Mouse (Mus musculus) intestine, embryonic 14.5 days (tissue): ENCODE measurements around the gene Rfng. TPM values are rescaled to one million over a fixed set of nuclear protein-coding genes. Genes with fewer than 3 reads are reported as not detected.

ENCODE experiments used
- ATAC-seq: fragments of 200-750 bp; cut with Nextera tagmentation; replicated peaks from 2 replicates; pipeline ENCODE4 v1.8.0; 2017; ENCODE audit warnings: low read depth, moderate number of reproducible peaks, moderate TSS enrichment, moderate library complexity; ENCODE audit not compliant: low FRiP score, low TSS enrichment
- DNase-seq: peaks from one replicate; pipeline ENCODE4 v3.0.0-alpha.2; 2018; ENCODE audit warnings: low spot score
- H3K27ac ChIP-seq: fragments of 300-500 bp; sonication (generic); 2 replicates; pipeline ENCODE4 v1.5.1; 2014; ENCODE audit warnings: low read depth, mild to moderate bottlenecking, control low read depth
- H3K27me3 ChIP-seq: fragments of 300-500 bp; sonication (generic); replicated peaks from 2 replicates; pipeline ENCODE4 v1.6.1; 2014; ENCODE audit warnings: low read length, control low read depth; ENCODE audit not compliant: control insufficient read depth, insufficient read depth
- H3K36me3 ChIP-seq: fragments of 300-500 bp; sonication (generic); 2 replicates; pipeline ENCODE4 v1.6.1; 2014; ENCODE audit warnings: low read length, control low read depth; ENCODE audit not compliant: control insufficient read depth, insufficient read depth
- H3K4me1 ChIP-seq: fragments of 300-500 bp; sonication (generic); replicated peaks from 2 replicates; pipeline ENCODE4 v1.6.1; 2014; ENCODE audit warnings: low read length, control low read depth, mixed read lengths; ENCODE audit not compliant: control insufficient read depth, insufficient read depth
- H3K4me2 ChIP-seq: fragments of 300-500 bp; sonication (generic); 2 replicates; pipeline ENCODE4 v1.6.1; 2014; ENCODE audit warnings: low read length
- H3K4me3 ChIP-seq: fragments of 300-500 bp; sonication (generic); 2 replicates; pipeline ENCODE4 v1.5.1; 2014; ENCODE audit warnings: low read depth, low read length, control low read depth, mixed read lengths
- H3K9ac ChIP-seq: fragments of 300-500 bp; sonication (generic); 2 replicates; pipeline ENCODE4 v1.6.1; 2014; ENCODE audit warnings: mild to moderate bottlenecking, low read length
- H3K9me3 ChIP-seq: fragments of 300-500 bp; sonication (generic); 2 replicates; pipeline ENCODE4 v1.6.1; 2016; ENCODE audit warnings: low read length, control low read depth; ENCODE audit not compliant: control insufficient read depth
- WGBS: fragments of 180-500 bp; shearing (Covaris S2); extraction: QIAGEN DNeasy Blood & Tissue Kit; methylation state at CpG from one replicate; pipeline ENCODE4 v1.1.7; 2014; 5-methylcytosine and 5-hydroxymethylcytosine counted together
- polyA plus RNA-seq: library from polyadenylated mRNA; unstranded; fragments of >200 nt; fragmentation: Nextera tagmentation; extraction: Ambion mirVana; gene quantifications from 2 replicates; pipeline ENCODE4 v1.2.1, GENCODE M21; 2014

Rfng gene
- polyA plus RNA-seq, 1 experiment from 2014 or later = 28.3 TPM

- H3K27me3 ChIP-seq = no peaks in the 10 kb centered on the region
- ATAC-seq (no peak), DNase-seq (no peak)
- H3K9me3 ChIP-seq = no peaks in the 10 kb centered on the region
- H3K4me1 ChIP-seq = peaks cover 27% of the 10 kb centered on the region
- peak overlapping the region; percentile 89 for H3K4me3 ChIP-seq
- H3K9ac ChIP-seq = peak overlapping the region; percentile 86
- H3K4me2 ChIP-seq = peak overlapping the region; percentile 98
- H3K36me3 ChIP-seq = peaks cover 20% of the 10 kb centered on the region
- H3K27ac ChIP-seq = peak overlapping the region; percentile 98
- WGBS = 29% methylated on average over 4 of the region's 4 CpGs
Observed at GRCm38 (mm10) chr11:120825289-120825863, 41.4 kb upstream of the Rfng start.

- H3K27ac ChIP-seq = peak overlapping the region; percentile 98
- H3K9ac ChIP-seq = peak overlapping the region; percentile 86
- DNase-seq = no peak
- H3K27me3 ChIP-seq = no peaks in the 10 kb centered on the region
- WGBS = under 1% methylated on average over 21 of the region's 21 CpGs
- H3K4me2 ChIP-seq = peak overlapping the region; percentile 98
- H3K4me3 ChIP-seq = peak overlapping the region; percentile 89
- H3K36me3 ChIP-seq = peaks cover 25% of the 10 kb centered on the region
- peaks cover 27% of the 10 kb centered on the region for H3K4me1 ChIP-seq
- H3K9me3 ChIP-seq = no peaks in the 10 kb centered on the region
- peak; percentile 11 for ATAC-seq
Observed at GRCm38 (mm10) chr11:120824787-120825288, 40.8 kb upstream of the Rfng start.

- Histone ChIP-seq H3K4me3 (peak within 1 kb of the TSS; percentile 89), H3K9ac (peak within 1 kb of the TSS; percentile 86), H3K4me1 (peaks cover 27% of the 10 kb centered on the region), H3K27me3 (no peaks in the 10 kb centered on the region), H3K27ac (peak within 1 kb of the TSS; percentile 98), H3K9me3 (no peaks in the 10 kb centered on the region), H3K4me2 (peak within 1 kb of the TSS; percentile 98), H3K36me3 (peaks cover 32% of the 10 kb centered on the region)
- WGBS = under 1% methylated on average over 105 of the region's 109 CpGs
- peak; percentile 92 for ATAC-seq
- peak; percentile 98 for DNase-seq
Observed at GRCm38 (mm10) chr11:120823956-120824786, 40.2 kb upstream of the Rfng start, which contains the start of gene Fasn. Gene Fasn (minus strand): TSS chr11:120824547.

GRCm38 (mm10) chr11:120823551-120823947, 39.5 kb upstream of the Rfng start:
- no peak for DNase-seq
- H3K27me3 ChIP-seq = no peaks in the 10 kb centered on the region
- WGBS = under 1% methylated on average over 38 of the region's 40 CpGs

GRCm38 (mm10) chr11:120822831-120823550, 39.0 kb upstream of the Rfng start:
- ATAC-seq = no peak
- Histone ChIP-seq H3K9ac (peak overlapping the region; percentile 86), H3K4me1 (peaks cover 27% of the 10 kb centered on the region), H3K27ac (peak overlapping the region; percentile 98), H3K27me3 (no peaks in the 10 kb centered on the region), H3K4me3 (peak overlapping the region; percentile 89), H3K4me2 (peak overlapping the region; percentile 98), H3K9me3 (no peaks in the 10 kb centered on the region), H3K36me3 (peaks cover 43% of the 10 kb centered on the region)
- under 1% methylated on average over 14 of the region's 14 CpGs for WGBS
- DNase-seq = no peak

More at GRCm38 (mm10) chr11:120823551-120823947, 39.5 kb upstream of the Rfng start:
- ATAC-seq = peak; percentile 32
- peaks cover 38% of the 10 kb centered on the region for H3K36me3 ChIP-seq
- H3K4me2 ChIP-seq = peak overlapping the region; percentile 98
- peaks cover 27% of the 10 kb centered on the region for H3K4me1 ChIP-seq
- H3K9ac ChIP-seq = peak overlapping the region; percentile 86
- peak overlapping the region; percentile 89 for H3K4me3 ChIP-seq
- no peaks in the 10 kb centered on the region for H3K9me3 ChIP-seq
- H3K27ac ChIP-seq = peak overlapping the region; percentile 98

GRCm38 (mm10) chr11:120822321-120822720, 38.3 kb upstream of the Rfng start:
- peak overlapping the region; percentile 98 for H3K4me2 ChIP-seq
- DNase-seq (no peak), ATAC-seq (no peak)
- peak overlapping the region; percentile 86 for H3K9ac ChIP-seq
- H3K4me3 ChIP-seq = peak overlapping the region; percentile 89
- H3K36me3 ChIP-seq = peaks cover 50% of the 10 kb centered on the region
- H3K27ac ChIP-seq = no peak overlapping the region
- no peaks in the 10 kb centered on the region for H3K9me3 ChIP-seq
- H3K4me1 ChIP-seq = peaks cover 27% of the 10 kb centered on the region
- WGBS = 44% methylated on average over 4 of the region's 4 CpGs
- H3K27me3 ChIP-seq = no peaks in the 10 kb centered on the region

DNA sequence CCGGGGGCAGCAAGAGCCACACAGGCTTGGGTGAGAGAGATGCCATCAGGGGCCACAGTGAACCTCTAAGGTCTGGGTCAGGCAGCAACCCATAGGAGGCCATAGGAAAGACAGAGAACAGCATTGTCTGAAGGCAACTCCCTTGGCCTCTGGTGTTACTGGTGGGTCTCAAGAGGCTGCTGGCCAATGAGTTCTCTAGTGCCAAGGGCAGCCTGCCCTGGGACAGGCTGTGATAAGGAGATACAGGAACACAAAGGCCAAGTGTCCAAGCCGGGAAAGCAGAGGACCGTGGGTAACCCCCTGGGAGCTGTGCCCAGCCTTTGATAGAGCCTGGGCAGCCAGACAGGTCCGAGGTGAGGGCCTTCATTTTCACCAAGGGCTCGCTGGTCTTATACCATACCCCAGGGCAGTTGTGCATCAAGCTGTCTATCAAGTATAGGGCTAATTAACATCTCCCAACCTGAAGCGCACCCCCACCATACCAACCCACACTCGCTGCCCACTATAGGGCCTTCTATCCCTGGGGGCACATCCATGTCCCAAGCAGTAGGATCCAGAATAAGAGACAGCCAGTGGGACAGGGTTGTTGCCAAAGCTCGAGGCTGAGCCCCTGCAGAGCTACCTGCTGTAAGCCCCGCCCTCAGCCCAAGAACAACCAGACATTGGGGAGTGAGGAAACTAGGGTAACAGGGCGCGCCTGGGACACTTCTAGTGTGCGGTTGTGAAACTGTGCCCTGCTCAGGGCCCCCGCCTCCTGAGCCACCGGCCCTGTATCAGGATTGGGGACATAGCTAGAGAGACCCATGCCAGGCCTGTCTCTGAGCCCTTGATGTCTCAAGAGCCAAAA, 37.3 kb upstream of the Rfng start:
- no peak for DNase-seq
- Histone ChIP-seq H3K9ac (no peak overlapping the region), H3K27ac (no peak overlapping the region), H3K4me3 (peak overlapping the region; percentile 89), H3K4me1 (peaks cover 27% of the 10 kb centered on the region), H3K4me2 (peak overlapping the region; percentile 98), H3K27me3 (no peaks in the 10 kb centered on the region), H3K9me3 (no peaks in the 10 kb centered on the region), H3K36me3 (peaks cover 60% of the 10 kb centered on the region)
- 84% methylated on average over 14 of the region's 14 CpGs for WGBS
- no peak for ATAC-seq
